Mouse (Mus musculus) hindbrain, embryonic 16.5 days (tissue): ENCODE measurements around the gene Tril. TPM values are rescaled to one million over a fixed set of nuclear protein-coding genes. Genes with fewer than 3 reads are reported as not detected.

Experiments
- ATAC-seq: fragments of 200-750 bp; cut with Nextera tagmentation; 2 replicates; pipeline ENCODE4 v1.8.0; 2017; ENCODE audit warnings: moderate TSS enrichment, moderate library complexity
- H3K27ac ChIP-seq: fragments of 300-500 bp; sonication (generic); 2 replicates; pipeline ENCODE4 v1.5.1; 2014; ENCODE audit warnings: low read depth, mild to moderate bottlenecking, control low read depth, low read length, moderate library complexity
- H3K27me3 ChIP-seq: fragments of 300-500 bp; sonication (generic); replicated peaks from 2 replicates; pipeline ENCODE4 v1.6.1; 2014; ENCODE audit warnings: low read length; ENCODE audit not compliant: control insufficient read depth, insufficient read depth
- H3K36me3 ChIP-seq: fragments of 300-500 bp; sonication (generic); 2 replicates; pipeline ENCODE4 v1.6.1; 2014; ENCODE audit warnings: mild to moderate bottlenecking, low read length, moderate library complexity, mixed read lengths; ENCODE audit not compliant: control insufficient read depth, insufficient read depth
- H3K4me1 ChIP-seq: fragments of 300-500 bp; sonication (generic); 2 replicates; pipeline ENCODE4 v1.6.1; 2014; ENCODE audit warnings: low read depth, low read length; ENCODE audit not compliant: control insufficient read depth, insufficient read depth
- H3K4me2 ChIP-seq: fragments of 300-500 bp; sonication (generic); 2 replicates; pipeline ENCODE4 v1.6.1; 2014; ENCODE audit warnings: mild to moderate bottlenecking, low read length, control low read depth, moderate library complexity
- H3K4me3 ChIP-seq: fragments of 300-500 bp; sonication (generic); 2 replicates; pipeline ENCODE4 v1.5.1; 2014; ENCODE audit warnings: mild to moderate bottlenecking, low read length, control low read depth, moderate library complexity
- H3K9ac ChIP-seq: fragments of 300-500 bp; sonication (generic); 2 replicates; pipeline ENCODE4 v1.6.1; 2014; ENCODE audit warnings: low read depth, mild to moderate bottlenecking, control low read depth, low read length, moderate library complexity
- H3K9me3 ChIP-seq: fragments of 300-500 bp; sonication (generic); 2 replicates; pipeline ENCODE4 v1.6.1; 2014; ENCODE audit warnings: mild to moderate bottlenecking, low read length, moderate library complexity; ENCODE audit not compliant: control insufficient read depth
- WGBS: fragments of 180-500 bp; shearing (Covaris S2); extraction: QIAGEN DNeasy Blood & Tissue Kit; methylation state at CpG from one replicate; pipeline ENCODE4 v1.1.7; 2014; 5-methylcytosine and 5-hydroxymethylcytosine counted together
- polyA plus RNA-seq: library from polyadenylated mRNA; unstranded; fragments of >200 nt; fragmentation: Nextera tagmentation; extraction: Ambion mirVana; gene quantifications from 2 replicates; pipeline ENCODE4 v1.2.1, GENCODE M21; 2015

The Tril gene
- polyA plus RNA-seq, 1 experiment from 2014 or later, result 21.7 TPM

DNA sequence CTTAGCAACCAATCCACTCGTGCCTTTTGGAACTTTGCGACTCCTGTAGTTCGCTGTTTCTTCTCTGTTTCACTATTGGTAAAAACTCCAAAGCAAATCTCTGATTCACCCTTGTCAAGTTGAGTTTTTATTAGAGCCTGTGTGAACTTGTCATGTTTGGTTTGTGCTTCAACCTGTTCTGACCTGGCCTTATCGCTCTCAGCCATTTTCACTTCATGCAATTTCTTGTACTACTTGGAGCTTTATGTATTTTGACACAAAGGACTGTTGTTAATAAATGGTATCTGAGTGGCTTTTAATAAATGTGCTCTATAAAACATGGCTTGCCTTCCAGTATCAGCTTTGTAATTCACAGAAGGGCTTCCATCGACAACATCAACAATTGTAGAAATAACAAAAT is 40.6 kb downstream of the Tril start:
- no peak overlapping the region for H3K4me2 ChIP-seq
- no peak overlapping the region for H3K27ac ChIP-seq
- H3K4me1 ChIP-seq, result no peaks in the 10 kb centered on the region
- H3K9ac ChIP-seq, result no peak overlapping the region
- 83% methylated on average over 5 of the region's 5 CpGs for WGBS
- ATAC-seq, result no peak
- no peaks in the 10 kb centered on the region for H3K9me3 ChIP-seq
- no peaks in the 10 kb centered on the region for H3K27me3 ChIP-seq
- H3K4me3 ChIP-seq, result no peak overlapping the region
- H3K36me3 ChIP-seq, result no peaks in the 10 kb centered on the region

- no peak overlapping the region for H3K9ac ChIP-seq
- H3K4me3 ChIP-seq, result no peak overlapping the region
- ATAC-seq, result no peak
- H3K36me3 ChIP-seq, result no peaks in the 10 kb centered on the region
- H3K27me3 ChIP-seq, result no peaks in the 10 kb centered on the region
- no peak overlapping the region for H3K4me2 ChIP-seq
- WGBS, result 26% methylated on average over 7 of the region's 7 CpGs
- no peak overlapping the region for H3K27ac ChIP-seq
- H3K4me1 ChIP-seq, result no peaks in the 10 kb centered on the region
- no peaks in the 10 kb centered on the region for H3K9me3 ChIP-seq
Observed at GRCm38 (mm10) chr6:53779526-53779925, 41.1 kb downstream of the Tril start.

GRCm38 (mm10) chr6:53778424-53778955 is 42.1 kb downstream of the Tril start:
- H3K4me1 ChIP-seq, result no peaks in the 10 kb centered on the region
- no peak overlapping the region for H3K27ac ChIP-seq
- no peak for ATAC-seq
- no peaks in the 10 kb centered on the region for H3K36me3 ChIP-seq
- H3K9me3 ChIP-seq, result no peaks in the 10 kb centered on the region
- H3K4me3 ChIP-seq, result no peak overlapping the region
- no peak overlapping the region for H3K9ac ChIP-seq
- H3K4me2 ChIP-seq, result no peak overlapping the region
- no peaks in the 10 kb centered on the region for H3K27me3 ChIP-seq
- 77% methylated on average over 8 of the region's 8 CpGs for WGBS

- Histone ChIP-seq H3K4me1 (no peaks in the 10 kb centered on the region), H3K4me2 (no peak overlapping the region), H3K9ac (no peak overlapping the region), H3K27ac (no peak overlapping the region), H3K36me3 (no peaks in the 10 kb centered on the region), H3K9me3 (no peaks in the 10 kb centered on the region), H3K4me3 (no peak overlapping the region), H3K27me3 (no peaks in the 10 kb centered on the region)
- WGBS, result 89% methylated on average over 4 of the region's 4 CpGs
- no peak for ATAC-seq
Observed at GRCm38 (mm10) chr6:53768275-53768674, 52.4 kb downstream of the Tril start.

GRCm38 (mm10) chr6:53766243-53766915 is 54.3 kb downstream of the Tril start:
- Histone ChIP-seq H3K4me2 (no peak overlapping the region), H3K27ac (no peak overlapping the region)
- WGBS, result 68% methylated on average over 10 of the region's 10 CpGs

DNA sequence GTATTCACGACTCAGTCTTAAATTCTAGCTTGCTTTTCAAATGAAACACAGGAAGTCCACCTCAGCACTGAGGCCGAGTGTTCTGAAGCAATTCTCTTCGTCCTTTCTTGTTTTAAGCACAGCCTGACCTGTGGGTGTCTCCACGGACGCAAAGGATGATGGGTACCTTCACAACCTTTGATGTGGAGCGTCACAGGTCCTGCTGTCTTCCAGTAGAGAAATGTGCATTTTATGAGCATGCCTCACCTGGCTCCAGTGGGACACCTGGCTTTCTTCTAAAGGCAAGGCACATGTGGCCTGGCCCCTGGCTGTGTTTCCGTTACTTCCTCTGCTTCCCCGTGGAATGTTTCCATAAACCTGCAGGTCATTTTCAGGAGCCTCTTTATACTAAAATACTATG is 54.9 kb downstream of the Tril start:
- ATAC-seq, result no peak
- no peak overlapping the region for H3K9ac ChIP-seq
- no peaks in the 10 kb centered on the region for H3K27me3 ChIP-seq
- H3K27ac ChIP-seq, result no peak overlapping the region
- no peak overlapping the region for H3K4me2 ChIP-seq
- WGBS, result 83% methylated on average over 8 of the region's 8 CpGs
- no peaks in the 10 kb centered on the region for H3K36me3 ChIP-seq
- H3K4me1 ChIP-seq, result peaks cover 2% of the 10 kb centered on the region; the same call in 1 of the 2 replicates
- H3K9me3 ChIP-seq, result no peaks in the 10 kb centered on the region
- H3K4me3 ChIP-seq, result no peak overlapping the region

More at GRCm38 (mm10) chr6:53766243-53766915, 54.3 kb downstream of the Tril start:
- Histone ChIP-seq H3K9me3 (no peaks in the 10 kb centered on the region), H3K4me1 (no peaks in the 10 kb centered on the region), H3K9ac (no peak overlapping the region), H3K4me3 (no peak overlapping the region), H3K27me3 (no peaks in the 10 kb centered on the region), H3K36me3 (no peaks in the 10 kb centered on the region)
- no peak for ATAC-seq

Other genes with a start within 250 kb of the Tril start
- gene Cpvl, start 157.8 kb upstream of the Tril start, polyA plus RNA-seq, result 0.24 TPM in 1 of 2 replicates, not detected in the other
- gene Chn2, start 218.7 kb upstream of the Tril start, polyA plus RNA-seq, result 24.4 and 26.3 TPM in 2 replicates